ENCODE assay signal across 8 mouse cellular contexts in the genomic region with DNA sequence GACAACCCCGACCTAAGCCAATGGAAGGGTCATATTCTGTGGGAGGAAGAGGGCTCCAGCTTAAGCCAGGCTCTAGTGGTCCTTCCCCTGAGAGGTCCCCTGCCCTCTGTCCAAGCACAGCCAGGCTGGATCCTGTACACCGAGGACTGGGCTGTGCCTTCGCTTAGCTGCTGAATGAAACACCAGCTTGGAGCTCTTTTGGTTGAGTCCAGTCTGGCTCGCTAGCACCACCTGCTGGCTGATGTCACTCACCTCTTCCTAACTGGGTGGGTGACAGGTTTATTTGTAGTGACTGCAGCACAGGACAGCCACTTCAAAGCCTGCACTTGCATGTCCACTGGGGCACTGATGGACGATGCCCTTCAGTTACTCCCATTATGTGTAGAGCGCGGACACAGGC. TPM values are rescaled to one million over a fixed set of nuclear protein-coding genes. Genes with fewer than 3 reads are reported as not detected.
DNase-seq lines count a peak whose midpoint lies in the region; ATAC-seq and TF ChIP-seq lines count a peak whose summit lies in the region.

No protein-coding gene starts in this region.

- DNase-seq in ES-CJ7 (ENCODE audit: low read depth, low spot score), result peak; percentile 85
- peak; percentile 71 for DNase-seq in cerebellum, adult 11 months
- DNase-seq in forebrain, embryonic 14.5 days (ENCODE audit: low spot score), result peak; percentile 87
- DNase-seq in heart, postnatal 25 days (ENCODE audit: low spot score), result peak; percentile 43
- peak; percentile 71 to 84 for DNase-seq in layer of hippocampus, adult 18-20 months (ENCODE audit: low spot score in 2 of 2)
- peak; percentile 93 for DNase-seq in lung, embryonic 14.5 days
- peak; percentile 78 for DNase-seq in ovary, postnatal 36 days (ENCODE audit: low spot score)
- DNase-seq in thymus, postnatal 0 days (ENCODE audit: low spot score), result peak; percentile 78

- intact Hi-C loops in heart, postnatal 25 days (cut with DNase I), result loop anchor here (1.0 kb wide), 2 partner anchors 55 to 111 kb away; no protein-coding TSS in a partner anchor

- H3K36me3 ChIP-seq in forebrain, embryonic 14.5 days (ENCODE audit: control insufficient read depth, insufficient read depth, low read length), result peaks cover 78% of the 10 kb centered on the region
- H3K36me3 ChIP-seq in lung, embryonic 14.5 days (ENCODE audit: insufficient read depth), result peaks cover 75% of the 10 kb centered on the region

- no peak overlapping the region for H3K9ac ChIP-seq in forebrain, embryonic 14.5 days (ENCODE audit: low read length)
- H3K9ac ChIP-seq in lung, embryonic 14.5 days, result no peak overlapping the region

- no peak overlapping the region for H3K27ac ChIP-seq in forebrain, embryonic 14.5 days (ENCODE audit: low read depth, low read length)
- H3K27ac ChIP-seq in lung, embryonic 14.5 days (ENCODE audit: low read depth), result no peak overlapping the region

- no peak overlapping the region for H3K4me2 ChIP-seq in forebrain, embryonic 14.5 days (ENCODE audit: low read length)
- H3K4me2 ChIP-seq in lung, embryonic 14.5 days, result no peak overlapping the region

- peaks cover 6% of the 10 kb centered on the region; the same call in 1 of the 2 replicates for H3K4me1 ChIP-seq in forebrain, embryonic 14.5 days (ENCODE audit: control insufficient read depth, insufficient read depth, low read length)
- no peaks in the 10 kb centered on the region for H3K4me1 ChIP-seq in lung, embryonic 14.5 days (ENCODE audit: insufficient read depth)

- no peaks in the 10 kb centered on the region for H3K27me3 ChIP-seq in forebrain, embryonic 14.5 days (replicated peaks; ENCODE audit: control insufficient read depth, insufficient read depth, low read length)
- H3K27me3 ChIP-seq in lung, embryonic 14.5 days (ENCODE audit: insufficient read depth, low read length), result no peaks in the 10 kb centered on the region

- 61% methylated on average over 7 of the region's 7 CpGs for WGBS in forebrain, embryonic 14.5 days
- WGBS in lung, embryonic 14.5 days, result 51% methylated on average over 7 of the region's 7 CpGs

- H3K9me3 ChIP-seq in forebrain, embryonic 14.5 days (replicated peaks; ENCODE audit: control insufficient read depth, low read length), result no peaks in the 10 kb centered on the region
- H3K9me3 ChIP-seq in lung, embryonic 14.5 days (ENCODE audit: low read depth, low read length), result no peaks in the 10 kb centered on the region

- no peak overlapping the region for H3K4me3 ChIP-seq in forebrain, embryonic 14.5 days (ENCODE audit: low read depth, low read length)
- no peak overlapping the region for H3K4me3 ChIP-seq in lung, embryonic 14.5 days (ENCODE audit: low read depth, low read length)

- ATAC-seq in forebrain, embryonic 14.5 days, result peak; percentile 71; the same call in 1 of the 2 replicates
- peak; percentile 60 for ATAC-seq in lung, embryonic 14.5 days (ENCODE audit: insufficient read depth)

- peak; percentile 96 for TF ChIP-seq CTCF in lung, embryonic 14.5 days (IDR thresholded peaks at IDR 0.05; ENCODE audit: low read depth)

RNA-seq across cellular contexts. Expression of a gene that starts 7.5 kb away (rescaled TPM):
- polyA plus RNA-seq in forebrain, embryonic 14.5 days (2014; fragmentation: Nextera tagmentation; extraction: Ambion mirVana), result 14.8 and 17.1 TPM in 2 replicates
- 1 to 10 TPM; 1.6 to 1.7 TPM for total RNA-seq in heart, postnatal 25 days (2021)
- total RNA-seq in layer of hippocampus, adult 18-20 months (2021), result 10 to 100 TPM in 1 of 2 experiments, 1 to 10 TPM in 1; 9.2 to 12.4 TPM
- polyA plus RNA-seq in lung, embryonic 14.5 days (2014; fragmentation: Nextera tagmentation; extraction: Ambion mirVana), result 6.0 and 7.1 TPM in 2 replicates
- 2.4 and 4.0 TPM in 2 replicates for polyA plus RNA-seq in thymus, postnatal 0 days (2015; fragmentation: Nextera tagmentation; extraction: Ambion mirVana)

RNA-seq across cellular contexts. Expression of a gene that starts 7.7 kb away (rescaled TPM):
- polyA plus RNA-seq in forebrain, embryonic 14.5 days (2014; fragmentation: Nextera tagmentation; extraction: Ambion mirVana), result 319 and 356 TPM in 2 replicates
- total RNA-seq in heart, postnatal 25 days (2021), result 100 to 1,000 TPM; 132 TPM
- 100 to 1,000 TPM; 108 to 109 TPM for total RNA-seq in layer of hippocampus, adult 18-20 months (2021)
- polyA plus RNA-seq in lung, embryonic 14.5 days (2014; fragmentation: Nextera tagmentation; extraction: Ambion mirVana), result 315 and 325 TPM in 2 replicates
- 284 and 300 TPM in 2 replicates for polyA plus RNA-seq in thymus, postnatal 0 days (2015; fragmentation: Nextera tagmentation; extraction: Ambion mirVana)

RNA-seq across cellular contexts. Expression of a gene that starts 16.5 kb away (rescaled TPM):
- polyA plus RNA-seq in forebrain, embryonic 14.5 days (2014; fragmentation: Nextera tagmentation; extraction: Ambion mirVana), result 0.89 and 1.9 TPM in 2 replicates
- 1 to 10 TPM in 1 of 2 experiments, under 1 TPM in 1; 0.92 to 1.3 TPM for total RNA-seq in heart, postnatal 25 days (2021)
- 10 to 100 TPM; 32.0 to 35.9 TPM for total RNA-seq in layer of hippocampus, adult 18-20 months (2021)
- 0.37 and 0.79 TPM in 2 replicates for polyA plus RNA-seq in lung, embryonic 14.5 days (2014; fragmentation: Nextera tagmentation; extraction: Ambion mirVana)
- 0.08 and 0.26 TPM in 2 replicates for polyA plus RNA-seq in thymus, postnatal 0 days (2015; fragmentation: Nextera tagmentation; extraction: Ambion mirVana)

RNA-seq across cellular contexts. Expression of a gene that starts 39.8 kb away (rescaled TPM):
- polyA plus RNA-seq in forebrain, embryonic 14.5 days (2014; fragmentation: Nextera tagmentation; extraction: Ambion mirVana), result 5.7 and 6.3 TPM in 2 replicates
- 10 to 100 TPM; 51.9 to 57.7 TPM for total RNA-seq in heart, postnatal 25 days (2021)
- total RNA-seq in layer of hippocampus, adult 18-20 months (2021), result 10 to 100 TPM; 33.9 to 35.3 TPM
- polyA plus RNA-seq in lung, embryonic 14.5 days (2014; fragmentation: Nextera tagmentation; extraction: Ambion mirVana), result 7.5 and 9.0 TPM in 2 replicates
- polyA plus RNA-seq in thymus, postnatal 0 days (2015; fragmentation: Nextera tagmentation; extraction: Ambion mirVana), result 3.3 and 4.6 TPM in 2 replicates

Comparison
In these comparisons a context has a peak if more than half of its experiments do, and no peak if none do; other contexts are left out.
1. DNase-seq: peak in every context shown above with its lines; median percentile 93 in lung, embryonic 14.5 days; 87 in forebrain, embryonic 14.5 days; 85 in ES-CJ7; 78 in ovary, postnatal 36 days; 78 in thymus, postnatal 0 days; 78 in layer of hippocampus, adult 18-20 months; 71 in cerebellum, adult 11 months; 43 in heart, postnatal 25 days.